Mouse (Mus musculus): ENCODE data around the gene St7. TPM values are rescaled to one million over a fixed set of nuclear protein-coding genes. Genes with fewer than 3 reads are reported as not detected.

Gene St7
- total RNA-seq, 2 experiments from 2014 or later: 53.8 to 56.1 TPM

DNA sequence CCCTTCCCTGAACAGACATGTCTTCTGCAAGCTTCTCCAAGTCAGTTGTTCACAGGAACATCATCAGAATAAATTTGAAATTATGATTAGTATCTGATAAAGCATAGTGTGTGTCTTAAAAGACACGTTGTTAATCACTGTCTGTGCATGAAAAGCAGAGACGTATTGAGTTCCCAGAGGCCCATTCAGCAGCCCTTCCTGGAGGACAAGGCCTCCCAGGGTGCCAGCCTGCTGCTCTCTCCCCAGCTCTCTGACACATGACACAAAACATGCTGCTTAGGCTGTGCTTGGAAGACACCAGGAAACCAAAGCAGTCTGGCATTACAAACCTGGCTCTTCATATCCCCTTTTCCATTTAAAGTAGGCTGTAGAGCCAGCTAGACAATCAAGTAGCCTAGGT, 249.2 kb downstream of the St7 start:
- DNase-seq (ENCODE audit: low spot score in 2 of 2): no peak
- no peak for TF ChIP-seq CTCF (conservative IDR thresholded peaks at IDR 0.05)
- H3K27ac ChIP-seq: peak overlapping the region; percentile 60; the same call in 1 of the 2 replicates
- no peak overlapping the region for H3K4me3 ChIP-seq

DNA sequence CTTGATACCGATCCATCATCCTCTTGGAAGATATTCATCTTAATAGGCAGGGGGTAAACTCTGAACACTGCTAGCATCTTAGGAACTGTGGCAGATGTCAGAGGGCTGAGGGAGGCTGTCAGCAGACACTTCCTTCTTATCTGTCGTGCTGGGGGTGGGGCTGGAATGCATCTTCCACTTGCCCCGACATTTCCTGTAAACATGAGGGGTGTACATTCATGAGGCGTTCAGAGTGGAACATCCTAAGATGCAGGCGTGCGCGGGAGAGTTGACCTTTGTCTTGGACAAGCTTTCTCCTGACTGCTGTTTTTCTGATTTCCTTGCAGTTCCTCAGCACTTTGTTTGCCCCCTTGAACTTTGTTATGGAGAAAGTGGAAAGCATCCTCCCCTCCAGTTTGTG, 249.6 kb downstream of the St7 start:
- DNase-seq (ENCODE audit: low spot score in 2 of 2): no peak
- no peak overlapping the region for H3K4me3 ChIP-seq
- H3K27ac ChIP-seq: peak overlapping the region; percentile 60; the same call in 1 of the 2 replicates
- TF ChIP-seq CTCF (conservative IDR thresholded peaks at IDR 0.05): no peak

GRCm38 (mm10) chr6:17943877-17944617, 251.3 kb downstream of the St7 start:
- no peak for DNase-seq (ENCODE audit: low spot score in 2 of 2)
- Histone ChIP-seq H3K4me3 (no peak overlapping the region), H3K27ac (no peak overlapping the region)
- no peak for TF ChIP-seq CTCF (conservative IDR thresholded peaks at IDR 0.05)

GRCm38 (mm10) chr6:17946456-17946855, 253.7 kb downstream of the St7 start:
- TF ChIP-seq CTCF (conservative IDR thresholded peaks at IDR 0.05): no peak
- DNase-seq (ENCODE audit: low spot score in 2 of 2): no peak
- H3K27ac ChIP-seq: no peak overlapping the region
- no peak overlapping the region for H3K4me3 ChIP-seq

DNA sequence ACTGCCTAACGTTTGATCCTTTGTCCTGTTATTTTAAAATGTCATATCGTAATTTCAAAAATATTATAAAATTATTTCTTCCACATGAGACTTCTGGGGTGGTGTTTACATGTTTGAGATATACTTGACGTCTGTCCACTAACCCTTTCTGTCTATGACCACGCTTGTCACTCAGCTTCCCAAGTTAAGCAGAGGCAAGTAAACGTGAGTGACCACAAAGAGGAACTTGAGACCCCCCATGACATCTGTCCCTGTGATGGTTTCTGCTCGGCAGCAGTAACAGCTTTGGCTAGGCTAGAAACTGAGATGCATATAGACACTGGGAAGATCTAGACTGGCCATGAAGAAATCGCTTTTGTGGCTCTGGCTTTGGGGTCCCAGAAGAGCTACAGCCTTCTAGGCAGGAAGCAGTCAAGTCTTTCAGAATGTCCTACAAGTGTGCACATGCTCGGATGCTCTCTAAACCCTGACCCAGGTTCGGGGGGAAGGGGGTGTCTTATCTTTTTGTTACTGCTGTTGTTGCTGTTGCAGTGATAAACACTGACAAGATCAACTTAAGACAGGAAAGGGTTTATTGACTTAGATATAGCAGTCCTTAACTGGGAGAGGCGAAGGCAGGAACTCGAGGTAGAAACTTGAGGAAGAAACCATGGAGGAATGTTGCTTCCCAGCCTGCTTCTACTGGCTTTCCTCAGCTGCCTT, 254.5 kb downstream of the St7 start:
- no peak overlapping the region for H3K27ac ChIP-seq
- no peak for TF ChIP-seq CTCF (conservative IDR thresholded peaks at IDR 0.05)
- no peak for DNase-seq (ENCODE audit: low spot score in 2 of 2)
- H3K4me3 ChIP-seq: no peak overlapping the region

- no peak overlapping the region for H3K4me3 ChIP-seq
- TF ChIP-seq CTCF (conservative IDR thresholded peaks at IDR 0.05): no peak
- H3K27ac ChIP-seq: no peak overlapping the region
- DNase-seq (ENCODE audit: low spot score in 2 of 2): no peak
These were observed 256.4 kb downstream of the St7 start for GRCm38 (mm10) chr6:17949103-17949502.

GRCm38 (mm10) chr6:17951779-17952178, 259.0 kb downstream of the St7 start:
- Histone ChIP-seq H3K27ac (no peak overlapping the region), H3K4me3 (no peak overlapping the region)
- no peak for TF ChIP-seq CTCF (conservative IDR thresholded peaks at IDR 0.05)
- DNase-seq (ENCODE audit: low spot score in 2 of 2): no peak

GRCm38 (mm10) chr6:17963455-17963854, 270.7 kb downstream of the St7 start:
- Histone ChIP-seq H3K27ac (no peak overlapping the region), H3K4me3 (no peak overlapping the region)
- no peak for DNase-seq (ENCODE audit: low spot score in 2 of 2)
- TF ChIP-seq CTCF (conservative IDR thresholded peaks at IDR 0.05): no peak

GRCm38 (mm10) chr6:17968467-17969144, 275.9 kb downstream of the St7 start:
- H3K4me3 ChIP-seq: no peak overlapping the region
- no peak for TF ChIP-seq CTCF (conservative IDR thresholded peaks at IDR 0.05)
- DNase-seq (ENCODE audit: low spot score in 2 of 2): peak; percentile 26 to 27
- no peak overlapping the region for H3K27ac ChIP-seq

DNA sequence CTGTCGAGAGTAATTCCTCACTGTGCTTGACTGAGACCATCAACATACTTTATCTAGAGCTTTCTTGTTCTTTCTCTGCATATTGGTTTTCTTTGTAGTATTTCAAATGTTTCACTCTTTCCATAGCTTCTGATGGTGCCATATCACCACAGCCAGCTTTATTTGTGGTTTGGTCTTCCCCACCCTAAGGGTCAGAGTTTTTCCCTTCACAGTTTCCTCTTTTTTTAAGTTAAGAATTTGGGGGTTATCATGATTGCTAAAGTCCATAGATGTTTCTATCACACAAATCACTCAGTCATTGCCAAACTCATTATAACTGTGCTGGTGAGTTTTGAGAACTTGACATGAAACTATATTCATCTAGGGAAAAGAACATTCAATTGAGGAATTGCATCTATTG, 277.1 kb downstream of the St7 start:
- Histone ChIP-seq H3K4me3 (no peak overlapping the region), H3K27ac (no peak overlapping the region)
- no peak for DNase-seq (ENCODE audit: low spot score in 2 of 2)
- TF ChIP-seq CTCF (conservative IDR thresholded peaks at IDR 0.05): no peak

GRCm38 (mm10) chr6:17971393-17971792, 278.7 kb downstream of the St7 start:
- DNase-seq (ENCODE audit: low spot score in 2 of 2): no peak
- TF ChIP-seq CTCF (conservative IDR thresholded peaks at IDR 0.05): no peak
- Histone ChIP-seq H3K4me3 (no peak overlapping the region), H3K27ac (no peak overlapping the region)

DNA sequence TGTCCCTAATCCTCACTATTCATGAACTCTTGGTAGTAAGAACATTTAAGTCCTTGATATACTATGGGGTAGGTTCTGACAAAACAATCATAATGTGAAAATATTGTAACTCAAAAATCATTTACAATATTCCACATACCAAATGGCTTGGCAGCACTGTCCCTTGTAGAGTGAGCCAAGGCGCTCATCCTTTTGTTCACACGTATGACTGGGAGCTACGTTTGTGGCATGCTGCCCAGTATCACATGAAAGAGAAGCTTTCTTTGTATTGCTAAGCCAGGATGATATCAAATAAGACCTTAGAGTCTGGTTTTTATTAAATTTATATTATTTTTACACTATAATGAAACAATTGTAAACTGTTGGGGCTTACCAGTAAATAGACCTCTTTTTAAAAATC, 281.7 kb downstream of the St7 start:
- DNase-seq (ENCODE audit: low spot score in 2 of 2): no peak
- TF ChIP-seq CTCF (conservative IDR thresholded peaks at IDR 0.05): no peak
- H3K4me3 ChIP-seq: no peak overlapping the region
- H3K27ac ChIP-seq: no peak overlapping the region

DNA sequence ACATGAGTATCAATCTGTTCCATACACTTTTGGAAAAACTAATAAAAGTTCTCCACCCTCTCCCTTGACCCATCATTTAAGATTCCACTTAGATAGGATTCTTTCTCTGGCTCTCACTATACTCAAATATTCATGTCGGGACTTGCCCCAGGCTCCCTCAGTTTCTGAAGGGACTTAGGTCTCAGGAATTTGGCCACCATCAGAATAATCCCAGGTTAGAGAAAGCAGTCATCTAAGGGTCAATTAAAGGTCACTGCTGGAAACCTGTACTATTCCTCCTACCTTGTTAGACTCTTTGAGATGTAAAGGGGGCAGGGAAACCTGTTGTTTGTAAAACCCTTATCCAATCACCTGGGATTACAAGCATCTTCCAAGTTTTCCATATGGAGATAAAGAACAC, 284.4 kb downstream of the St7 start:
- TF ChIP-seq CTCF (conservative IDR thresholded peaks at IDR 0.05): no peak
- H3K27ac ChIP-seq: no peak overlapping the region
- no peak for DNase-seq (ENCODE audit: low spot score in 2 of 2)

More for the DNA sequence above, 284.4 kb downstream of the St7 start:
- H3K4me3 ChIP-seq: no peak overlapping the region
